Mouse (Mus musculus) intestine, postnatal 0 days (tissue): ENCODE data around the gene Map3k3. TPM values are rescaled to one million over a fixed set of nuclear protein-coding genes. Genes with fewer than 3 reads are reported as not detected.

Source experiments
- ATAC-seq: fragments of 200-750 bp; cut with Nextera tagmentation; 2 replicates; pipeline ENCODE4 v1.8.0; 2017; ENCODE audit warnings: mild to moderate bottlenecking, moderate TSS enrichment, moderate library complexity
- H3K27ac ChIP-seq: fragments of 300-500 bp; sonication (generic); 2 replicates; pipeline ENCODE4 v1.5.1; 2014; ENCODE audit warnings: mild to moderate bottlenecking, low read depth, low read length, moderate library complexity
- H3K27me3 ChIP-seq: fragments of 300-500 bp; sonication (generic); replicated peaks from 2 replicates; pipeline ENCODE4 v1.6.1; 2014; ENCODE audit warnings: low read length, mixed read lengths; ENCODE audit not compliant: control insufficient read depth, insufficient read depth
- H3K36me3 ChIP-seq: fragments of 300-500 bp; sonication (generic); 2 replicates; pipeline ENCODE4 v1.6.1; 2014; ENCODE audit warnings: mild to moderate bottlenecking, moderate library complexity; ENCODE audit not compliant: control insufficient read depth, insufficient read depth
- H3K4me1 ChIP-seq: fragments of 300-500 bp; sonication (generic); replicated peaks from 2 replicates; pipeline ENCODE4 v1.6.1; 2014; ENCODE audit warnings: antibody characterized with exemption, low read length, mixed read lengths; ENCODE audit not compliant: control insufficient read depth, insufficient read depth
- H3K4me2 ChIP-seq: fragments of 300-500 bp; sonication (generic); replicated peaks from 2 replicates; pipeline ENCODE4 v1.6.1; 2014; ENCODE audit warnings: low read depth, mild to moderate bottlenecking, moderate library complexity
- H3K4me3 ChIP-seq: fragments of 300-500 bp; sonication (generic); 2 replicates; pipeline ENCODE4 v1.5.1; 2014; ENCODE audit warnings: low read depth, low read length
- H3K9ac ChIP-seq: fragments of 300-500 bp; sonication (generic); 2 replicates; pipeline ENCODE4 v1.6.1; 2014; ENCODE audit warnings: mild to moderate bottlenecking, low read depth, low read length
- H3K9me3 ChIP-seq: fragments of 300-500 bp; sonication (generic); 2 replicates; pipeline ENCODE4 v1.6.1; 2016; ENCODE audit warnings: mixed run types; ENCODE audit not compliant: control insufficient read depth
- CTCF ChIP-seq: sonication (generic); IDR thresholded peaks from 2 replicates; pipeline ENCODE4 v1.5.1; 2016; ENCODE audit warnings: low read depth, mild to moderate bottlenecking, control low read depth, antibody characterized with exemption, moderate library complexity
- WGBS: fragments of 180-500 bp; shearing (Covaris S2); extraction: QIAGEN DNeasy Blood & Tissue Kit; methylation state at CpG from one replicate; pipeline ENCODE4 v1.1.7; 2014; 5-methylcytosine and 5-hydroxymethylcytosine counted together
- polyA plus RNA-seq: library from polyadenylated mRNA; unstranded; fragments of >200 nt; fragmentation: Nextera tagmentation; extraction: Ambion mirVana; gene quantifications from 2 replicates; pipeline ENCODE4 v1.2.1, GENCODE M21; 2015

Map3k3 gene
- polyA plus RNA-seq, 1 experiment from 2014 or later = 6.2 TPM

DNA sequence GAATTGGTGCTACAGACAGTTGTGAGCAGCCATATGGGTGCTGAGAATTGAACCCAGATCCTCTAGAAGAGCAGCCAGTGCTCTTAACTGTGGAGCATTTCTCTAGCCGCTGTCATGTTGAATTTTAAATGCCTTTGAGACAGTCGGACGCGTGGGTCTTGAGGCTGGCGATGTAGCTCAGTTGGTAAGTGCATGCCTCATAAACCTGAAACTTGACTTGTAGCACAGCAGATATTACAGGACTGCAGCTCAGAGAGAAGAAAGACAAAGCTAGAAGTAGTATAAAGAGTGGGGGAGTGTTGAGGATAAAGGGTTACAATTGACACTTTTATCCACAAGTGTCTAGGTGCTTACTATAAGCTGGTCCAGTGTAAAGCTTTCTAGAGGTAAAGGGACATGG lies 48.1 kb downstream of the Map3k3 start:
- Histone ChIP-seq H3K4me3 (no peak overlapping the region), H3K27me3 (no peaks in the 10 kb centered on the region), H3K4me1 (no peaks in the 10 kb centered on the region), H3K36me3 (peaks cover 21% of the 10 kb centered on the region), H3K27ac (no peak overlapping the region), H3K4me2 (no peak overlapping the region), H3K9ac (no peak overlapping the region), H3K9me3 (no peaks in the 10 kb centered on the region)
- ATAC-seq = no peak
- WGBS = 94% methylated on average over 5 of the region's 5 CpGs
- no peak for TF ChIP-seq CTCF

DNA sequence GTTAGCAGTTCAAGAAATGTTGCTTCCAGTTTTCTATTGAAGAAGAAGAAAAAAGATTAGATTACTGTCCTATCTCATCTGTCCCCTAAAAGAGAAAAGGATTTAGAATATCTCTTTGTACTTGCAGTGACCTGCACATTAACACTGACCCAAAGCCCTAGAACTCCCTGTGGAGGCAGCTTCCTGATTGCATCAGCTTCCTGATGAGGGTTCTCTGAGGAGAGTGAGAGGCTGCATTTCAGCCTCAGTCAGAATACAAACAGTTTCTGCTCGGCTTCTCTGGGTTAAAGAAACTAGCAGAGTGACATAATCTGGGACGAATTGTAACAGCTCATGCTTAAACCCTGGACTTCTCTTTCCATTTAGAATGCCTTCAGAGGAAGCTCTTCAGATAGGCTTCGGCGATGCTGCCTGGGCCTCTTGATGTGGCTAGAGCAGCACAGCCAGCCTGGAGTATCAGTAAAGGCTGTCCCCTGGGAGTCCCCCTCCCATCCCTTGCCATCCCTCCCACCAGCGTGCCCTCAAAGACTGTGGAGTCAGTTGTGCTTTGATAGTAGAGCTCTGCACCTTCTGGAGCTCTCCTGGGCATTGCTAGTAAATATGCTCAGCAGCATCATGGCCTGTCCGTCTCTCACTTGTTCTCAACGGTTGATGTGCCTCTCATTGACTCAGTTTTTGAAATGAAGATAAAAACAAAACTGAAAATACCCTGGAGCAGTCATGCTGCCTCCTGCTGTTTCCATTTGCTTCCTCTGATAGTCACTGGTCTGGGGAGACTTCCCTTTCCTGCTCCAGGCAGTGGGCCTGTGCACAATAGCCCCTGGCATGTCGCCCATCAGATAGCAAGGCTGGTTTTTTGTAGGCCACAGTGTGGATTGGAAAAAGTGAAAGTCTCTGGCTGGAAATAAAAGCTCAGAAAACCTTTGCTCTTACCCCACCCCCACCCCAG lies 50.4 kb downstream of the Map3k3 start:
- H3K27ac ChIP-seq = peak overlapping the region; percentile 50; the same call in 1 of the 2 replicates
- H3K4me3 ChIP-seq = no peak overlapping the region
- H3K27me3 ChIP-seq = no peaks in the 10 kb centered on the region
- 50% methylated on average over 8 of the region's 8 CpGs for WGBS
- no peaks in the 10 kb centered on the region for H3K9me3 ChIP-seq
- TF ChIP-seq CTCF = peak; percentile 47
- ATAC-seq = no peak
- H3K9ac ChIP-seq = no peak overlapping the region
- H3K4me1 ChIP-seq = no peaks in the 10 kb centered on the region
- H3K36me3 ChIP-seq = peaks cover 18% of the 10 kb centered on the region
- peak overlapping the region; percentile 48 for H3K4me2 ChIP-seq

DNA sequence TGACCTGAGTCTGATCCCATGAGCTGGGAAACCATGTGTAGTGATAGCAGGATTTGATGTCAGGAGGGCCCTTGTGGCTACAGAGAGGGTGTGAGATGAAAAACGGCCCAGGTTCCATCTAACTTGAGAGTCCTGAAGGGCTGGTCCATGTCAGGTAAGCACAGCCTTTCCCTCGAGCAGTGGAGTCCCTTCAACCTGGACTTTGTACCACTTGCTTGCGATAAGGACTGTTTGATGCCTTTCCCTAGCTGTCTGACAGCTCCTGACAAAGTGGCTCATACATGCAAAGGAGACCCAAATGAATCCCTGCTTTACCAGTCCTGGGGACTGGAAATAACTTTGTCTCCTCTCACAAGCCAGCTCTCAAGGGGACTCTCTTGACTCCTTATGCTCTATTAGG lies 66.8 kb downstream of the Map3k3 start:
- Histone ChIP-seq H3K27me3 (no peaks in the 10 kb centered on the region), H3K27ac (no peak overlapping the region), H3K36me3 (peaks cover 79% of the 10 kb centered on the region), H3K4me2 (no peak overlapping the region), H3K9ac (no peak overlapping the region), H3K4me3 (no peak overlapping the region), H3K9me3 (no peaks in the 10 kb centered on the region), H3K4me1 (no peaks in the 10 kb centered on the region)
- ATAC-seq = no peak
- WGBS = 46% methylated on average over 3 of the region's 3 CpGs
- TF ChIP-seq CTCF = no peak

DNA sequence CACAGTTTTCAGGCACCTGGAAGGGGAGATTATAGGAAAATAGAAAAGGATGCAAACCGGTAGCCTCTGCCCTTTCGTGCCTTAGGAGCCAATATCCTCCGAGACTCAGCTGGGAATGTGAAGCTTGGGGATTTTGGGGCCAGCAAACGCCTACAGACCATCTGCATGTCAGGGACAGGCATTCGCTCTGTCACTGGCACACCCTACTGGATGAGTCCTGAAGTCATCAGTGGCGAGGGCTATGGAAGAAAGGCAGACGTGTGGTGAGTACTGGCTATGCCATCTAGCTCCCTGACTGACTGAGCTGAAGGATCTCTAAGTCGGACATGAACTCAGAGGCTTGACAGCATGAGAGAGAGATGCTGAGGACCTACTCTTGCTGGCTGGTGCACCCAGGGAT lies 67.7 kb downstream of the Map3k3 start:
- Histone ChIP-seq H3K4me2 (no peak overlapping the region), H3K27me3 (no peaks in the 10 kb centered on the region), H3K4me1 (no peaks in the 10 kb centered on the region), H3K9ac (no peak overlapping the region), H3K27ac (no peak overlapping the region), H3K9me3 (no peaks in the 10 kb centered on the region), H3K4me3 (no peak overlapping the region), H3K36me3 (peaks cover 88% of the 10 kb centered on the region)
- TF ChIP-seq CTCF = 0 out of 2 replicates have a peak, but pooled peaks have one; percentile 1
- no peak for ATAC-seq
- 82% methylated on average over 8 of the region's 8 CpGs for WGBS

DNA sequence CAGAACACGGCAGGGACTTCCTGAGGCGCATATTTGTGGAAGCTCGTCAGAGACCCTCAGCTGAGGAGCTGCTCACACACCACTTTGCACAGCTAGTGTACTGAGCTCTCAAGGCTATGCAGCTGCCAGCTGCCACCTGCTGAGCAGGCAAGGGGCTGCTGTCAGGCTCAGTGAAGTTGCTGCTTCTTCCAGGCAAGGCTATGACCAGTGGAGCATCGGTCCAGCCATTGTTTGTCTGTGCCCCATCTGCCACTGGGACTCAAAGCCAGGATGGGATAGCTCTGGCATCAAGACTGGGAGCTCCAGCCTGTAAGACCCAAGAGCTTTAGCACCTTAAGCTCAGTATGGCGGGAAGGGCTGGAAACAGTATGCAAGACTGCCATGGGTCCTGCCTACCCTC lies 69.7 kb downstream of the Map3k3 start:
- no peaks in the 10 kb centered on the region for H3K4me1 ChIP-seq
- H3K9ac ChIP-seq = no peak overlapping the region
- TF ChIP-seq CTCF = no peak
- no peak for ATAC-seq
- H3K4me3 ChIP-seq = no peak overlapping the region
- no peak overlapping the region for H3K4me2 ChIP-seq
- H3K36me3 ChIP-seq = peaks cover 69% of the 10 kb centered on the region
- WGBS = 85% methylated on average over 5 of the region's 5 CpGs
- no peak overlapping the region for H3K27ac ChIP-seq
- H3K27me3 ChIP-seq = no peaks in the 10 kb centered on the region
- H3K9me3 ChIP-seq = no peaks in the 10 kb centered on the region

DNA sequence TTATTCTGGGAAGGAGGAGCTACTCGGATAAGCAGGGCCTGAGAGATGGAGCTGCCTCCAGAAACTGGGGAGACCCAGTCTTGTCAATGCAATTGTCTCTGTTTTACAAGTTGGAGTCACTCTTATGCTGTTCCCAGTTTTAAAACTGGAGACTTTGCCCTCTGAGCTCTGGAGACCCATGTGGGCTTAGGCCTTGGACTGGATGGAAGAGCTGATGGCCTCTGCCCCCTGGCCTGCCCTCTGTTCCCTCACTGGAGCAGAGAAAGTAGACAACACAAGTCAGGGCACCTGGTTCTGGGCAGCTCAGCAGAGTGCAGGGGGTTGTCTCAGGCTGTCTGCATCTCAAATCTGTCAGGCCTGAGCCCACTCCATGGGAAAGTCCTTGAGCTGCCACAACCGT lies 70.4 kb downstream of the Map3k3 start:
- Histone ChIP-seq H3K27ac (no peak overlapping the region), H3K4me2 (no peak overlapping the region), H3K27me3 (no peaks in the 10 kb centered on the region), H3K36me3 (peaks cover 62% of the 10 kb centered on the region), H3K4me1 (no peaks in the 10 kb centered on the region), H3K9me3 (no peaks in the 10 kb centered on the region), H3K9ac (no peak overlapping the region), H3K4me3 (no peak overlapping the region)
- TF ChIP-seq CTCF = no peak
- WGBS = 67% methylated on average over 2 of the region's 2 CpGs
- no peak for ATAC-seq
